In genomic region chr11:118408051-118408740, GRCm38 (mm10) we compare ENCODE assay signal across 23 mouse cellular contexts. TPM values are rescaled to one million over a fixed set of nuclear protein-coding genes. Genes with fewer than 3 reads are reported as not detected.
DNase-seq lines count a peak whose midpoint lies in the region; ATAC-seq and TF ChIP-seq lines count a peak whose summit lies in the region.
"Had no signal": no experiment of that assay in that cellular context is flagged by ENCODE, and none has a peak within 500 bp of the region (broad histone marks: within the 10 kb centered on the region; RNA-seq: fewer than 3 reads in every experiment).

No protein-coding gene starts in this region.

- 88% methylated on average over 18 of the region's 18 CpGs for WGBS in forebrain, embryonic 12.5 days
- WGBS in forebrain, embryonic 15.5 days, result 89% methylated on average over 18 of the region's 18 CpGs
- WGBS in intestine, embryonic 14.5 days, result 72% methylated on average over 18 of the region's 18 CpGs
- 53% methylated on average over 18 of the region's 18 CpGs for WGBS in intestine, postnatal 0 days
- WGBS in midbrain, embryonic 16.5 days, result 87% methylated on average over 18 of the region's 18 CpGs

- TF ChIP-seq CTCF in intestine, postnatal 0 days (IDR thresholded peaks at IDR 0.05; ENCODE audit: low read depth), result no peak

- H3K9me3 ChIP-seq in forebrain, embryonic 12.5 days, result no peaks in the 10 kb centered on the region
- no peaks in the 10 kb centered on the region for H3K9me3 ChIP-seq in forebrain, embryonic 15.5 days
- no peaks in the 10 kb centered on the region for H3K9me3 ChIP-seq in megakaryocyte, embryonic 14.5 days
- no peaks in the 10 kb centered on the region for H3K9me3 ChIP-seq in intestine, embryonic 14.5 days (ENCODE audit: control insufficient read depth, low read length)
- H3K9me3 ChIP-seq in intestine, postnatal 0 days (ENCODE audit: control insufficient read depth), result no peaks in the 10 kb centered on the region
- H3K9me3 ChIP-seq in midbrain, embryonic 16.5 days (replicated peaks; ENCODE audit: control insufficient read depth, low read length, poor library complexity, severe bottlenecking), result no peaks in the 10 kb centered on the region
- H3K9me3 ChIP-seq: heart, embryonic 15.5 days; limb, embryonic 10.5 days; limb, embryonic 15.5 days; liver, embryonic 13.5 days; midbrain, embryonic 10.5 days; midbrain, embryonic 15.5 days; neural tube, embryonic 12.5 days had no signal

- no peaks in the 10 kb centered on the region for H3K4me1 ChIP-seq in forebrain, embryonic 12.5 days
- H3K4me1 ChIP-seq in forebrain, embryonic 15.5 days, result peaks cover 15% of the 10 kb centered on the region
- H3K4me1 ChIP-seq in megakaryocyte, embryonic 14.5 days, result peaks cover 84% of the 10 kb centered on the region
- 0 out of 2 replicates have a peak, but pooled peaks cover 13% of the 10 kb centered on the region for H3K4me1 ChIP-seq in intestine, embryonic 14.5 days (replicated peaks; ENCODE audit: control insufficient read depth, insufficient read depth, low read length)
- peaks cover 13% of the 10 kb centered on the region for H3K4me1 ChIP-seq in intestine, postnatal 0 days (replicated peaks; ENCODE audit: control insufficient read depth, insufficient read depth, low read length)
- no peaks in the 10 kb centered on the region for H3K4me1 ChIP-seq in midbrain, embryonic 16.5 days (ENCODE audit: control insufficient read depth, insufficient read depth, low read length)
- H3K4me1 ChIP-seq: liver, embryonic 13.5 days; midbrain, embryonic 15.5 days; neural tube, embryonic 12.5 days had no signal

- no peak overlapping the region for H3K4me3 ChIP-seq in forebrain, embryonic 12.5 days (replicated peaks)
- no peak overlapping the region for H3K4me3 ChIP-seq in forebrain, embryonic 15.5 days
- H3K4me3 ChIP-seq in megakaryocyte, embryonic 14.5 days (replicated peaks), result peak overlapping the region; percentile 13
- no peak overlapping the region for H3K4me3 ChIP-seq in intestine, embryonic 14.5 days (ENCODE audit: low read depth, low read length)
- no peak overlapping the region for H3K4me3 ChIP-seq in intestine, postnatal 0 days (ENCODE audit: low read depth, low read length)
- H3K4me3 ChIP-seq in midbrain, embryonic 16.5 days (ENCODE audit: low read depth, low read length), result no peak overlapping the region
- H3K4me3 ChIP-seq: erythroblast, embryonic 14.5 days; heart, embryonic 15.5 days; limb, embryonic 10.5 days; limb, embryonic 15.5 days; liver, embryonic 13.5 days; midbrain, embryonic 10.5 days; midbrain, embryonic 15.5 days; neural tube, embryonic 12.5 days had no signal

- no peak overlapping the region for H3K9ac ChIP-seq in forebrain, embryonic 12.5 days
- H3K9ac ChIP-seq in forebrain, embryonic 15.5 days (replicated peaks), result no peak overlapping the region
- H3K9ac ChIP-seq in intestine, embryonic 14.5 days (ENCODE audit: low read length), result no peak overlapping the region
- H3K9ac ChIP-seq in intestine, postnatal 0 days (ENCODE audit: low read depth, low read length), result no peak overlapping the region
- no peak overlapping the region for H3K9ac ChIP-seq in midbrain, embryonic 16.5 days (ENCODE audit: low read depth, low read length)
- H3K9ac ChIP-seq: heart, embryonic 15.5 days; hindbrain, embryonic 14.5 days; limb, embryonic 15.5 days; liver, embryonic 13.5 days; midbrain, embryonic 15.5 days; neural tube, embryonic 12.5 days had no signal

- no peak overlapping the region for H3K4me2 ChIP-seq in forebrain, embryonic 12.5 days
- no peak overlapping the region for H3K4me2 ChIP-seq in forebrain, embryonic 15.5 days (replicated peaks)
- H3K4me2 ChIP-seq in intestine, embryonic 14.5 days (ENCODE audit: low read length), result no peak overlapping the region
- 0 out of 2 replicates have a peak overlapping the region, but pooled peaks have one; percentile 6 for H3K4me2 ChIP-seq in intestine, postnatal 0 days (replicated peaks; ENCODE audit: low read depth)
- no peak overlapping the region for H3K4me2 ChIP-seq in midbrain, embryonic 16.5 days (ENCODE audit: low read length)
- H3K4me2 ChIP-seq: heart, embryonic 15.5 days; hindbrain, embryonic 14.5 days; limb, embryonic 15.5 days; liver, embryonic 13.5 days; midbrain, embryonic 15.5 days; neural tube, embryonic 12.5 days had no signal

- no peak for DNase-seq in intestine, embryonic 14.5 days (ENCODE audit: low spot score)
- DNase-seq in kidney, adult 18-20 months, result no peak
- DNase-seq: kidney, adult 9 months; kidney, postnatal 14 days; layer of hippocampus, adult 9-11 months; liver, embryonic 13.5 days had no signal

- H3K36me3 ChIP-seq in forebrain, embryonic 12.5 days (replicated peaks), result peaks cover 65% of the 10 kb centered on the region
- H3K36me3 ChIP-seq in forebrain, embryonic 15.5 days, result peaks cover 32% of the 10 kb centered on the region
- H3K36me3 ChIP-seq in megakaryocyte, embryonic 14.5 days (replicated peaks; ENCODE audit: low read length), result peaks cover 95% of the 10 kb centered on the region
- peaks cover 53% of the 10 kb centered on the region for H3K36me3 ChIP-seq in intestine, embryonic 14.5 days (ENCODE audit: control insufficient read depth, insufficient read depth, low read length)
- H3K36me3 ChIP-seq in intestine, postnatal 0 days (ENCODE audit: control insufficient read depth, insufficient read depth), result peaks cover 52% of the 10 kb centered on the region
- H3K36me3 ChIP-seq in midbrain, embryonic 16.5 days (ENCODE audit: control insufficient read depth, insufficient read depth, low read length), result peaks cover 22% of the 10 kb centered on the region

- no peaks in the 10 kb centered on the region for H3K27me3 ChIP-seq in forebrain, embryonic 12.5 days
- H3K27me3 ChIP-seq in forebrain, embryonic 15.5 days, result no peaks in the 10 kb centered on the region
- H3K27me3 ChIP-seq in megakaryocyte, embryonic 14.5 days (replicated peaks), result no peaks in the 10 kb centered on the region
- H3K27me3 ChIP-seq in intestine, embryonic 14.5 days (replicated peaks; ENCODE audit: control insufficient read depth, insufficient read depth, low read length), result no peaks in the 10 kb centered on the region
- H3K27me3 ChIP-seq in intestine, postnatal 0 days (replicated peaks; ENCODE audit: control insufficient read depth, insufficient read depth, low read length), result no peaks in the 10 kb centered on the region
- no peaks in the 10 kb centered on the region for H3K27me3 ChIP-seq in midbrain, embryonic 16.5 days (ENCODE audit: control insufficient read depth, insufficient read depth, low read depth, low read length)
- H3K27me3 ChIP-seq: heart, embryonic 15.5 days; limb, embryonic 15.5 days; liver, embryonic 13.5 days; midbrain, embryonic 15.5 days; neural tube, embryonic 12.5 days had no signal

- no peak for ATAC-seq in forebrain, embryonic 12.5 days (ENCODE audit: low FRiP score)
- ATAC-seq in forebrain, embryonic 15.5 days (replicated peaks), result no peak
- ATAC-seq in megakaryocyte, adult 5-6 weeks (ENCODE audit: poor library complexity, severe bottlenecking), result no peak
- no peak for ATAC-seq in intestine, embryonic 14.5 days (replicated peaks; ENCODE audit: low FRiP score, low TSS enrichment, low read depth)
- no peak for ATAC-seq in intestine, postnatal 0 days
- no peak for ATAC-seq in midbrain, embryonic 16.5 days
- ATAC-seq: CD4-positive, CD25-positive, alpha-beta regulatory T cell, adult 4 months; lung, postnatal 0 days; midbrain, embryonic 15.5 days had no signal

- H3K27ac ChIP-seq in forebrain, embryonic 12.5 days, result 0 out of 2 replicates have a peak overlapping the region, but pooled peaks have one; percentile 8
- H3K27ac ChIP-seq in forebrain, embryonic 15.5 days (replicated peaks), result no peak overlapping the region
- peak overlapping the region; percentile 71 for H3K27ac ChIP-seq in intestine, embryonic 14.5 days (ENCODE audit: low read depth)
- peak overlapping the region; percentile 89 for H3K27ac ChIP-seq in intestine, postnatal 0 days (ENCODE audit: low read depth, low read length)
- no peak overlapping the region for H3K27ac ChIP-seq in midbrain, embryonic 16.5 days (ENCODE audit: low read length)
- H3K27ac ChIP-seq: heart, embryonic 15.5 days; hindbrain, embryonic 14.5 days; limb, embryonic 10.5 days; limb, embryonic 15.5 days; liver, embryonic 13.5 days; macrophage; midbrain, embryonic 10.5 days; midbrain, embryonic 15.5 days; neural tube, embryonic 12.5 days had no signal

RNA-seq across cellular contexts. Expression of gene Lgals3bp, which starts 6.3 kb away (rescaled TPM):
- 1.2 TPM in 2 replicates for polyA plus RNA-seq in forebrain, embryonic 12.5 days (2016; fragmentation: Nextera tagmentation; extraction: Ambion mirVana)
- polyA plus RNA-seq in forebrain, embryonic 15.5 days (2015; fragmentation: Nextera tagmentation; extraction: Ambion mirVana), result 2.6 TPM in 2 replicates
- 84.6 and 224 TPM in 2 replicates for polyA plus RNA-seq in megakaryocyte, embryonic 14.5 days (2012; ENCODE audit: insufficient read depth, low replicate concordance)
- 63.8 and 78.5 TPM in 2 replicates for total RNA-seq in megakaryocyte, adult 5-6 weeks (2015)
- total RNA-seq in megakaryocyte, adult 5-6 weeks (2017), result 42.1 and 48.1 TPM in 2 replicates
- 108 and 120 TPM in 2 replicates for polyA plus RNA-seq in intestine, embryonic 14.5 days (2014; fragmentation: Nextera tagmentation; extraction: Ambion mirVana)
- polyA plus RNA-seq in intestine, postnatal 0 days (2015; fragmentation: Nextera tagmentation; extraction: Ambion mirVana), result 348 and 382 TPM in 2 replicates
- 3.8 and 4.4 TPM in 2 replicates for polyA plus RNA-seq in midbrain, embryonic 16.5 days (2015; fragmentation: Nextera tagmentation; extraction: Ambion mirVana)

RNA-seq across cellular contexts. Expression of gene Cant1, which starts 10.7 kb away (rescaled TPM):
- polyA plus RNA-seq in forebrain, embryonic 12.5 days (2016; fragmentation: Nextera tagmentation; extraction: Ambion mirVana), result 25.4 and 27.0 TPM in 2 replicates
- 28.9 and 31.6 TPM in 2 replicates for polyA plus RNA-seq in forebrain, embryonic 15.5 days (2015; fragmentation: Nextera tagmentation; extraction: Ambion mirVana)
- polyA plus RNA-seq in megakaryocyte, embryonic 14.5 days (2012; ENCODE audit: insufficient read depth, low replicate concordance), result 41.8 and 139 TPM in 2 replicates
- 18.9 and 19.2 TPM in 2 replicates for total RNA-seq in megakaryocyte, adult 5-6 weeks (2015)
- 16.9 and 19.0 TPM in 2 replicates for total RNA-seq in megakaryocyte, adult 5-6 weeks (2017)
- 30.1 and 32.9 TPM in 2 replicates for polyA plus RNA-seq in intestine, embryonic 14.5 days (2014; fragmentation: Nextera tagmentation; extraction: Ambion mirVana)
- polyA plus RNA-seq in intestine, postnatal 0 days (2015; fragmentation: Nextera tagmentation; extraction: Ambion mirVana), result 35.0 and 36.1 TPM in 2 replicates
- polyA plus RNA-seq in midbrain, embryonic 16.5 days (2015; fragmentation: Nextera tagmentation; extraction: Ambion mirVana), result 24.9 and 27.8 TPM in 2 replicates

RNA-seq across cellular contexts. Expression of gene C1qtnf1, which starts 19.8 kb away (rescaled TPM):
- polyA plus RNA-seq in forebrain, embryonic 12.5 days (2016; fragmentation: Nextera tagmentation; extraction: Ambion mirVana), result 1.8 and 2.9 TPM in 2 replicates
- 3.2 and 3.4 TPM in 2 replicates for polyA plus RNA-seq in forebrain, embryonic 15.5 days (2015; fragmentation: Nextera tagmentation; extraction: Ambion mirVana)
- not detected in 2 replicates for polyA plus RNA-seq in megakaryocyte, embryonic 14.5 days (2012; ENCODE audit: insufficient read depth, low replicate concordance)
- not detected in 2 replicates for total RNA-seq in megakaryocyte, adult 5-6 weeks (2015)
- total RNA-seq in megakaryocyte, adult 5-6 weeks (2017), result not detected in 2 replicates
- 7.1 and 7.2 TPM in 2 replicates for polyA plus RNA-seq in intestine, embryonic 14.5 days (2014; fragmentation: Nextera tagmentation; extraction: Ambion mirVana)
- polyA plus RNA-seq in intestine, postnatal 0 days (2015; fragmentation: Nextera tagmentation; extraction: Ambion mirVana), result 5.2 and 6.1 TPM in 2 replicates
- polyA plus RNA-seq in midbrain, embryonic 16.5 days (2015; fragmentation: Nextera tagmentation; extraction: Ambion mirVana), result 4.1 and 4.2 TPM in 2 replicates
- polyA plus RNA-seq: CD4-positive, CD25-positive, alpha-beta regulatory T cell, adult 4 months; erythroblast, embryonic 14.5 days had no signal

RNA-seq across cellular contexts. Expression of gene Timp2, which starts 52.7 kb away (rescaled TPM):
- polyA plus RNA-seq in forebrain, embryonic 12.5 days (2016; fragmentation: Nextera tagmentation; extraction: Ambion mirVana), result 47.0 and 48.0 TPM in 2 replicates
- 69.4 and 75.2 TPM in 2 replicates for polyA plus RNA-seq in forebrain, embryonic 15.5 days (2015; fragmentation: Nextera tagmentation; extraction: Ambion mirVana)
- 8.4 and 8.9 TPM in 2 replicates for polyA plus RNA-seq in megakaryocyte, embryonic 14.5 days (2012; ENCODE audit: insufficient read depth, low replicate concordance)
- total RNA-seq in megakaryocyte, adult 5-6 weeks (2015), result 39.0 and 39.4 TPM in 2 replicates
- total RNA-seq in megakaryocyte, adult 5-6 weeks (2017), result 26.4 and 49.5 TPM in 2 replicates
- polyA plus RNA-seq in intestine, embryonic 14.5 days (2014; fragmentation: Nextera tagmentation; extraction: Ambion mirVana), result 80.9 and 83.9 TPM in 2 replicates
- 38.9 TPM in 2 replicates for polyA plus RNA-seq in intestine, postnatal 0 days (2015; fragmentation: Nextera tagmentation; extraction: Ambion mirVana)
- polyA plus RNA-seq in midbrain, embryonic 16.5 days (2015; fragmentation: Nextera tagmentation; extraction: Ambion mirVana), result 83.6 and 98.8 TPM in 2 replicates

Comparison
In these comparisons a context has a peak if more than half of its experiments do, and no peak if none do; other contexts are left out.
1. H3K27ac ChIP-seq: peak in forebrain, embryonic 12.5 days (single experiment), intestine, embryonic 14.5 days (single experiment) and intestine, postnatal 0 days (single experiment); none in forebrain, embryonic 15.5 days (single experiment) and midbrain, embryonic 16.5 days (single experiment).
2. RNA of gene Lgals3bp, which starts 6.3 kb away (polyA plus RNA-seq): 348 to 382 TPM in intestine, postnatal 0 days, 84.6 to 224 TPM in megakaryocyte, embryonic 14.5 days and 108 to 120 TPM in intestine, embryonic 14.5 days; 3.8 to 4.4 TPM in midbrain, embryonic 16.5 days, 2.6 TPM in forebrain, embryonic 15.5 days and 1.2 TPM in forebrain, embryonic 12.5 days; every median in the first group is over 10 times any median in the second.